Mouse (Mus musculus): ENCODE data around the gene Fli1. TPM values are rescaled to one million over a fixed set of nuclear protein-coding genes. Genes with fewer than 3 reads are reported as not detected.

Gene Fli1
- polyA plus RNA-seq, 1 experiment = 124 TPM

DNA sequence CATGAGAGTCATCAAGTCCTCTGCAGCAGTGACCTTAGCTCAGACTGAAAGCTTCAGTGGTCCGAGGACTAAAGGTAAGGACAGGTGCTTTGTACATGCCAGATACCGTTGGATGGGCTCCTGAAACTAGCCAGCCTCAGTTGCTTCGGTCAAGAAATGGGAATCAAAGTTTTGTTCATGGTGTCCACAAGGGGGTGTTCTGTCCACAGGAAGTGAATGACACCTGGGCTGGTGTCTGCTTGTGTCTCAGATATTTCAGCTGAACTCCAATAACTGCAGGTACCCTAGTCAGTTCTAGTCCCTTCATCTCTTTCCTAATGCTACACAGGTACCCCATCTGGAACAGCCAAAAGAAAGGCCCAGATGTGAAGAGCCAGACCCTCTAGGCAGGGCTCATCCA, 86.0 kb downstream of the Fli1 start:
- Histone ChIP-seq H3K4me1 (ENCODE audit: control insufficient read depth, insufficient read depth, low read length) (no peaks in the 10 kb centered on the region), H3K4me3 (ENCODE audit: insufficient read depth, low read length) (no peak overlapping the region), H3K27ac (ENCODE audit: insufficient read depth, low read depth, low read length) (no peak overlapping the region)
- TF ChIP-seq POLR2A (IDR thresholded peaks at IDR 0.05; ENCODE audit: borderline replicate concordance, low read depth, low read length) (no peak), CTCF (IDR thresholded peaks at IDR 0.05; ENCODE audit: low read depth, low read length) (no peak)

DNA sequence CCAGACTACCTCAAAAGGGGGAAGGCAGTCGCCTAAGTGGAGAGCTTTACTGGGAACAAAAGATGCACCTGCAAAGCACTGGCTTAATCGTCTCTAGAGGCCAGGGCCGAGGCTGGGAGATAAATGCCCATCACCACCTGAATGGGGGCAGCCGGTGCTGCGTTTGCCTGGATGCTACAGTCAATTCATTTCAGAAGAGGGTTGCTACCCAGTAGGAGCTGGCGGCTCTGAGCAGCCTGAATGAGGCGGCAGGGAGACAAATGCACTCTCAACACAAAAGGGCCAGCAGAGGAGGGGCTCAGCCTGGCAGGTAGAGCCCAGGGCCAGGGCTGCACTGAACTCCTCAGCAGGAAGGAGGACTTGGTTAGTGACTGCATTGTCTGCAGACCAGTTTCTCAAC, 92.5 kb downstream of the Fli1 start:
- TF ChIP-seq POLR2A (IDR thresholded peaks at IDR 0.05; ENCODE audit: borderline replicate concordance, low read depth, low read length) = no peak
- no peak for TF ChIP-seq CTCF (IDR thresholded peaks at IDR 0.05; ENCODE audit: low read depth, low read length)

DNA sequence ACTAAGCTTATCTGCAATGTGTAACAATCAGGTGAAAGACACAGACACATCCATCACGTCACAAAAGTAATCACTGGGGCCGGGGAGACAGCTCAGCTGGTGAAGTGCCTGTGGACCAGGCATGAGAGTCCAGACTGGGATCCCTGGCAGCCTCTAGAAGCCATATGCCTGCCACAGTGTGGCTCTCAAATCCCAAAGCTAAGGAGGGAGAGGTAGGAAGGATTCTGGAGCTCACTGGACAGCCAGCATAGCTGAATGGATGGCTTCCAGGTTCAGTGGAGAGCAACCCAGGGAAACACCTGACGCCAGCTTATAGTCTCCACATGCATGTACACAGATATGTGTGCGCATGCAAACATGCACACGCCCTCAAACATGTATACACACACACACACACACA, 93.9 kb downstream of the Fli1 start:
- no peaks in the 10 kb centered on the region for H3K4me1 ChIP-seq (ENCODE audit: control insufficient read depth, insufficient read depth, low read length)

More for the DNA sequence above, 92.5 kb downstream of the Fli1 start:
- Histone ChIP-seq H3K4me3 (ENCODE audit: insufficient read depth, low read length) (no peak overlapping the region), H3K27ac (ENCODE audit: insufficient read depth, low read depth, low read length) (no peak overlapping the region), H3K4me1 (ENCODE audit: control insufficient read depth, insufficient read depth, low read length) (no peaks in the 10 kb centered on the region)

DNA sequence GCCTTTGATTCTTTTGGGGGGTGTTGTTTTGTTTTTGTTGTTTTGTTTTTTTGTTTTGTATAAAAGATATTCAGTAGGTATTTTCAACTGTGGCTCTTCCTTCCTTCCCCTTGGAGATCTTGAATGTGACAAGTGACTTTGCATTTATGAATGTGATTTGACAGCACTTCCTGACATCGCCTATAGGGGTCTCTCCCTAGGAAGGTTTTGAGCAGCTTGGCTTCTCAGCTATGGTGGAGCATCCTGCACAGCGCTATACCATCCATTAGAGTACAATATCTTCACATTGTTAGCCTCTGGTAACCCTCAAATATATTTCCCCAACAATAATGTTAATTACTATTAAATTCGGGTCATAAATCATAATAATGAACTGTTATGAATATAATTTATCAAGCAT, 96.9 kb downstream of the Fli1 start:
- Histone ChIP-seq H3K4me1 (ENCODE audit: control insufficient read depth, insufficient read depth, low read length) (no peaks in the 10 kb centered on the region), H3K27ac (ENCODE audit: insufficient read depth, low read depth, low read length) (no peak overlapping the region), H3K4me3 (ENCODE audit: insufficient read depth, low read length) (no peak overlapping the region)
- no peak for TF ChIP-seq POLR2A (IDR thresholded peaks at IDR 0.05; ENCODE audit: borderline replicate concordance, low read depth, low read length)
- TF ChIP-seq CTCF (IDR thresholded peaks at IDR 0.05; ENCODE audit: low read depth, low read length) = peak; percentile 38

More for the DNA sequence above, 93.9 kb downstream of the Fli1 start:
- TF ChIP-seq CTCF (IDR thresholded peaks at IDR 0.05; ENCODE audit: low read depth, low read length) (no peak), POLR2A (IDR thresholded peaks at IDR 0.05; ENCODE audit: borderline replicate concordance, low read depth, low read length) (no peak)
- Histone ChIP-seq H3K27ac (ENCODE audit: insufficient read depth, low read depth, low read length) (no peak overlapping the region), H3K4me3 (ENCODE audit: insufficient read depth, low read length) (no peak overlapping the region)

DNA sequence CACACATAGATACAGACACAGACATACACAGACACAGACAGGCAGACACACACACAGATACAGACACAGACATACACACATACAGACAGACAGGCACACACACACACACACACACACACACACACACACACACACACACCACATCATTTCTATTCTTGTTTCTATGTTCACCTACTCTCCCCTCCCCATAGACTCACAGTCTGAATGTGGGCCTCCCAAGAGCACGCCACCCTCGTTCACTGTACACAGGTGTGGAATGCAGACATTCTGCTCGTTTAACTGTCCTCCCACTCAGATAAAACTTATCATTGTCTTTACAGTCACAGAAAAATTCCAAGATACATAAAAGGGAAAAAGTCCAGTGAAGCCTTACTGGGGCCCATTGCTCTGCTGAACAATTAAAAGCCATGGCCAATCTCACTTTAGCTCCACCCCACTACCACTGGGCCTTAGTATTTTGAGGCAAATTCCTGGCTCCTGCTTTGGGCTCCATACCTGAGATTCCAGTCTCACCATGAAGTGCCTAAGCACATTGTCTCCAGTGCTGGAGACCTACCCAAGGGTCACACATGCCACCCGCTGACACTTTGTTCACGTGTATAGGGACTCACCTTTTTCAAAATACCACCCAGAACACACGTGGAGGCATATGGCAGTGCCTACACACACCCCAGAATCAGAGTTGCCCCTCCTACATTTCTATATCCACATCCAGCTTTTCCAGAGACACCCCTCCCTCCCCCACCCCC, 98.0 kb downstream of the Fli1 start:
- TF ChIP-seq POLR2A (IDR thresholded peaks at IDR 0.05; ENCODE audit: borderline replicate concordance, low read depth, low read length) (no peak), CTCF (IDR thresholded peaks at IDR 0.05; ENCODE audit: low read depth, low read length) (no peak)
- H3K4me3 ChIP-seq (ENCODE audit: insufficient read depth, low read length) = no peak overlapping the region
- H3K27ac ChIP-seq (ENCODE audit: insufficient read depth, low read depth, low read length) = no peak overlapping the region
- no peaks in the 10 kb centered on the region for H3K4me1 ChIP-seq (ENCODE audit: control insufficient read depth, insufficient read depth, low read length)

DNA sequence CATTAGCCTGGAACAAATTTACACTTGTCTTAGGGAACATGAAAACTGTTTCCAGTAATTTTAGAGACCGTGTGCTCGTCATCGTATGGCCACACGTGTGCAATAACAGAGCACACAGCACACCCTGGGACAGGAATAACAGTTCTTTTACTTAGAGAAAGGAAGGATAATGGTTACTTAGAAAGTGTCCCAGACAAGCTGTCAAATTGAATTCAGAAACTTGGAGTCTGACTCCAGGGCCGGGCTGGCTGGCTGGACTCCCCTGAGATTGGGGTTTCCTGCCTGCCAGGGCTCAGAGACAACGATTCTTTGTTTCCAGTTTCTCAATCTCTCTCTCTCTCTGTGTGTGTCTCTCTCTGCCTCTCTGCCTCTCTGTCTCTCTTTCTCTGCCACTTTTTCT, 98.8 kb downstream of the Fli1 start:
- Histone ChIP-seq H3K4me1 (ENCODE audit: control insufficient read depth, insufficient read depth, low read length) (no peaks in the 10 kb centered on the region), H3K4me3 (ENCODE audit: insufficient read depth, low read length) (no peak overlapping the region), H3K27ac (ENCODE audit: insufficient read depth, low read depth, low read length) (no peak overlapping the region)
- no peak for TF ChIP-seq CTCF (IDR thresholded peaks at IDR 0.05; ENCODE audit: low read depth, low read length)
- no peak for TF ChIP-seq POLR2A (IDR thresholded peaks at IDR 0.05; ENCODE audit: borderline replicate concordance, low read depth, low read length)

DNA sequence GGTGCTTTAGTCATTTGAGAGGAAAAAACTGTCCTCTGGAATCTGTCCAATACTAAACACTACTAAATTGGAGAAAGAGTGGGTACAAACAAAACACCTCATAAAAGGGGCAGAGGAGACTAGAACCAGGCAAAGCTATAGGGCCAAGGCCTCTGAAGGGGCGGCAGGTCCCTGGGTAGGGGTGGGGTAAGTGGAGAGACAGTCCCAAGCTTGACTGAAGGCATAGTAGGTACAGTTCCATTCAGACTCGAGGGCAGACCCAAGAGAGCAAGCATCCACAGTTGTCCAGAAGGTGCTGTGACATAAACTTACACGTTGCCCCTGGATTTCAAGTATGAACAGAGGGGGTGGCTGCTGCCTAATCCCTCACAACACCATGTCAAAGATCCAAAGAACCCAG, 99.5 kb downstream of the Fli1 start:
- TF ChIP-seq CTCF (IDR thresholded peaks at IDR 0.05; ENCODE audit: low read depth, low read length) (no peak), POLR2A (IDR thresholded peaks at IDR 0.05; ENCODE audit: borderline replicate concordance, low read depth, low read length) (no peak)
- H3K4me3 ChIP-seq (ENCODE audit: insufficient read depth, low read length) = no peak overlapping the region
- no peaks in the 10 kb centered on the region for H3K4me1 ChIP-seq (ENCODE audit: control insufficient read depth, insufficient read depth, low read length)
- H3K27ac ChIP-seq (ENCODE audit: insufficient read depth, low read depth, low read length) = no peak overlapping the region

DNA sequence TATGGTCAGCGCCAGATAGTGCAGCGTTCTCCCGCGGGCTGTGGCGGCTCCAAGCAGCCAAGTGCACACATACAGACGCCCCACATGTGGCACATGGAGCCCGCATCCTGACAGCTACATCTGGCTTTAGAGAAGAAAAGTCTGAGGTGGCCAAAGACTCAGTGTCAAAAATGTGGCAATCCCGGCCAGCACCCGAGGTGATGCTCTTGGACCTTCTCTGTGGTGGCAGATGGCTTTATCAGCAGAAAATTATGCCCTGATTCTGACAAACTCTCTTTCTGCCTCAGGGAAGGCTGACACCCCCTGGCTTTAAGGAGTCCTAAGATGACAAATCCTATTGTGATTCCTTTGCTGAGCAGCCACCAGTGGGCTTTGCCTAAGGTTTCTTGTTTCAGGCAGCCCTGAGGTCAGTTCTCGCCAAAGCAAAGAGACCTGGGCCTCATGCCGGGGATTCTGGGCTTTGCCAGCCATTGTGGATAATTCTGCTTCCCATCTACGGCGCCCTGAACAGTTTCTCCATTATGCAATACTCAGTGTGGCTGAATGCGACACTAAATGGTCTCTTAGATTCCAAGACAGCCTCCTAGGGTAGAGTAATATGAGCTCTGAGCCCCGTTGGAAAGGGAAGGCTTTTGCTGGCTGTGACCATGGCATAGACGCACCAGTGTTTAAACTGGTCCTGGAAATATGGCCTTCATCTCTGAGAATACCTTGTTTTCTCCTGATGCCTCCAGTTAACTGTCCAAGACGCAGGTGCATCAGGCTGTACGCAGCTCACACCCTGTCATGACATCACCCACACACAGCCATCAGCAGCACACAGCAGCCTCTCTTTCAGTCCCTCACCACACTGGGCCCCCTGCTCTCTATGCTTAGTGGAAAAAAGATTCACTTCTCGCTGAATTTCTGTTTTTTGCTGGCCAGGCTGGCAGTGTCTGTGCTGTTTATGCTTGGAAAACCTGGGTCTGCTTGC, 108.1 kb downstream of the Fli1 start:
- H3K4me1 ChIP-seq (ENCODE audit: control insufficient read depth, insufficient read depth, low read length) = no peaks in the 10 kb centered on the region
- H3K4me3 ChIP-seq (ENCODE audit: insufficient read depth, low read length) = no peak overlapping the region
- no peak overlapping the region for H3K27ac ChIP-seq (ENCODE audit: insufficient read depth, low read depth, low read length)
- TF ChIP-seq POLR2A (IDR thresholded peaks at IDR 0.05; ENCODE audit: borderline replicate concordance, low read depth, low read length) (no peak), CTCF (IDR thresholded peaks at IDR 0.05; ENCODE audit: low read depth, low read length) (no peak)

DNA sequence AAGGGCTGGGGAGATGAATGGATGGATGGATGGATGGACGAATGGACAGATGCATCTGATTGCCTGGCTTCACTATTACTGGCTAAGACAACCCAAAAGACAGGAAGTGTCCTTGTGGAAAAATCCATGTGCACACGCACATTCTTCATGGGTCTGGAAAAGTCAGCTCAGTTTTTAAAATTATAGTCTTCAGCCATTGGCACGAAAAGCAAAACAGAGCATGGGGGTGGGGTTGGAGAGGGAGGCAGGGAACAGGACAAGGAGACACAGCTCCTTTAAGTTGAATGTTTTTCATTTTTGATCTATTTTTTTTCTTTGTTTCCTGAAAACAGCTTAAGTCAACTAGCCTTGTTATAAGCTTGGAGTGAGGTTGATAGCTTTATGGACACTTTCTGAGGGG, 111.6 kb downstream of the Fli1 start:
- Histone ChIP-seq H3K27ac (ENCODE audit: insufficient read depth, low read depth, low read length) (no peak overlapping the region), H3K4me3 (ENCODE audit: insufficient read depth, low read length) (no peak overlapping the region), H3K4me1 (ENCODE audit: control insufficient read depth, insufficient read depth, low read length) (no peaks in the 10 kb centered on the region)
- TF ChIP-seq POLR2A (IDR thresholded peaks at IDR 0.05; ENCODE audit: borderline replicate concordance, low read depth, low read length) (no peak), CTCF (IDR thresholded peaks at IDR 0.05; ENCODE audit: low read depth, low read length) (no peak)

DNA sequence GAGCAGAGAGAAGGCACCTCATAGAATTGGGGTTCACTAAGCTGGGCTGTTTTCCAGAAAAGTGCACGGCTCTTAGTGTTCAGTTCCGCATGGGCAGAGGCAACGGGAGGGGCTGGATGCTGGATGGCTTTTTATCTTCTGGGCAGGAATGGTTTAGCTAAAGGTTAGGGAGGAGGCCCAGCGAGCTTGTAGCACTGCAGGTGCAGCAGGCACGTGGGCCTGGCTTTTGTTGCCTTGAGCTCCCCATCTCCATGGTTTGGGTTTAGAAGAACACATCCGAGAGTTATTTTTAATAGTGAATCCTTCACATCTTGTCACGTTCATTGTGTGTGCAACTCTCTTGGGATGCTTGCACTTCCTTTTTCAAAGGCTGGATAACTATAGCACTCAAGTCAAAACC, 117.3 kb downstream of the Fli1 start:
- no peak for TF ChIP-seq CTCF (IDR thresholded peaks at IDR 0.05; ENCODE audit: low read depth, low read length)
- TF ChIP-seq POLR2A (IDR thresholded peaks at IDR 0.05; ENCODE audit: borderline replicate concordance, low read depth, low read length) = no peak
- H3K27ac ChIP-seq (ENCODE audit: insufficient read depth, low read depth, low read length) = no peak overlapping the region

More for the DNA sequence above, 117.3 kb downstream of the Fli1 start:
- Histone ChIP-seq H3K4me3 (ENCODE audit: insufficient read depth, low read length) (no peak overlapping the region), H3K4me1 (ENCODE audit: control insufficient read depth, insufficient read depth, low read length) (no peaks in the 10 kb centered on the region)
